Mouse (Mus musculus): ENCODE measurements around the gene Ly6g5b. TPM values are rescaled to one million over a fixed set of nuclear protein-coding genes. Genes with fewer than 3 reads are reported as not detected.

Gene Ly6g5b
- total and polyA plus RNA-seq, 3 experiments, result 0.35 to 0.36 TPM; not detected in 1

DNA sequence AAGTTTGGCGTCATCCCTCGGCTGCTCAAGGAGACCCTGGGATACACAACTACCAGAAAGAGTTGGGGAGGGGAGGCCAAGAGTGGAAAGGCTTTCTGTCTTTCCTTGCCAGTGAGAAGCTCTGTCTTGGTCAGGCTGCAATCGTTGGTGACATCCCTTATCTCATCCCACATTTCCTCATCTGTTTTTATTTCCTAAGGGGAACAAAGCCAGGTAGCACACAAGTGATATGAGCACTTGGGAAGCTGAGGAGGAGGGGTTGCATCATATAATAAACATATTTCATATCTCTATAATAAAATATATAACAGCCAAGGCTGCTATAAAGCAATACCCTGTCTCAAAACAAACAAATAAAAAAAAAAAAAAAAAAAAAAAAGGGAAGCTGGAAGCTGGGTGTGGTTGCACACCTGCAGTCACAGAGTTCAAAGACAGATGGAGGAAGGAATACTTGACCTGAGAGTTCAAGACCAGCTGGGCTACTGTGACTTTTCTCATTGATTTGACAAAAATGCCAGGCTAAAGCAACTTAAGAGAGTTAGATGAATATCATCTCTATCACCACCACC lies 31.2 kb downstream of the Ly6g5b start:
- TF ChIP-seq CTCF (IDR thresholded peaks at IDR 0.05) (no peak), POLR2A (IDR thresholded peaks at IDR 0.05; ENCODE audit: insufficient read depth, low read depth, low read length) (no peak), EP300 (IDR thresholded peaks at IDR 0.05; ENCODE audit: insufficient read depth, low read depth, low read length) (no peak)
- H3K27ac ChIP-seq, result no peak overlapping the region
- 49% methylated on average over 3 of the region's 3 CpGs for WGBS
- H3K4me1 ChIP-seq (ENCODE audit: control insufficient read depth, insufficient read depth, low read length), result peaks cover 3% of the 10 kb centered on the region; the same call in 1 of the 2 replicates
- no peaks in the 10 kb centered on the region for H3K27me3 ChIP-seq (ENCODE audit: control insufficient read depth, insufficient read depth, low read length)
- no peak for DNase-seq
- no peak overlapping the region for H3K4me3 ChIP-seq
- H3K36me3 ChIP-seq (ENCODE audit: control insufficient read depth, insufficient read depth, low read length), result no peaks in the 10 kb centered on the region
- no peaks in the 10 kb centered on the region for H3K79me2 ChIP-seq (replicated peaks; ENCODE audit: control insufficient read depth, insufficient read depth, low read length)
- intact Hi-C loops (cut with DNase I), result no loop called here
- H3K9ac ChIP-seq (ENCODE audit: low read depth, low read length), result no peak overlapping the region

DNA sequence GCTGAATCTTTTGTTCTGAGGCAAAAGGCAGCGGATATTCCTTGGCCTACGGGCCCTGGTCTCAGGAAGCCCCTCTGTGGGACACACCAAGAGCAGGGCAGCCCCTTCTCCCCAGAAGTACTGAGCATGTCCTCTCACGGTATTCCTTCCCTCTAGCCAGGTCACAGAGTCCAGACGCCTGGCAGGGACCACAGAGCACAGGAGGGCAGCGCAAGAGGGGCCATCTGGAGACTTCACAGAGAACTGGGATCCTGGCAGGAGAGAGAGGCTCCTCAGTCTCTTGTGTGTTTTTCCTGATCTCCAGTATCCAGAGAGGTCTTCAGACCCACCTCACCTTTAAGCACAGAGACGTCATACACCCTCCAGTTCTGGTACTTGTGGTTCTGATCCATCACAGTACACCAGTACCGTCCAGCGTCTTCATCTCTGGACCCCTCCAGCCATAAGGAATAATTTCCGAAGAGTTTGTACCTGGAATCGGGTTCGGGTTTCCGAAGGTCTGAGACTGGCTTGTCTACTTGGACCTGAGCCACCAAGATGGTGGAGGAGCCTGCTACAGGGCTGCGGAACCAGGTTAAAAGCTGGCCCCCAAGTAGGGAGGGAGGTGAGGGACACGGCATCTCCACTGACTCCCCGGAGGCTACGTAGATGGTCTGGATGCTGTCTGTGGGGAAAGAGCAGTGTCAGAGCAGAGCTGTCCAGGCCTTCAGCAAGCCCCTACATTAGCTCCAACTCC lies 32.2 kb downstream of the Ly6g5b start:
- Histone ChIP-seq H3K4me3 (no peak overlapping the region), H3K27me3 (ENCODE audit: control insufficient read depth, insufficient read depth, low read length) (no peaks in the 10 kb centered on the region), H3K79me2 (replicated peaks; ENCODE audit: control insufficient read depth, insufficient read depth, low read length) (no peaks in the 10 kb centered on the region), H3K36me3 (ENCODE audit: control insufficient read depth, insufficient read depth, low read length) (no peaks in the 10 kb centered on the region), H3K27ac (no peak overlapping the region), H3K4me1 (ENCODE audit: control insufficient read depth, insufficient read depth, low read length) (peaks cover 3% of the 10 kb centered on the region; the same call in 1 of the 2 replicates), H3K9ac (ENCODE audit: low read depth, low read length) (no peak overlapping the region)
- TF ChIP-seq EP300 (IDR thresholded peaks at IDR 0.05; ENCODE audit: insufficient read depth, low read depth, low read length) (no peak), POLR2A (IDR thresholded peaks at IDR 0.05; ENCODE audit: insufficient read depth, low read depth, low read length) (no peak), CTCF (IDR thresholded peaks at IDR 0.05) (no peak)
- 90% methylated on average over 16 of the region's 16 CpGs for WGBS
- intact Hi-C loops (cut with DNase I), result no loop called here
- no peak for DNase-seq

DNA sequence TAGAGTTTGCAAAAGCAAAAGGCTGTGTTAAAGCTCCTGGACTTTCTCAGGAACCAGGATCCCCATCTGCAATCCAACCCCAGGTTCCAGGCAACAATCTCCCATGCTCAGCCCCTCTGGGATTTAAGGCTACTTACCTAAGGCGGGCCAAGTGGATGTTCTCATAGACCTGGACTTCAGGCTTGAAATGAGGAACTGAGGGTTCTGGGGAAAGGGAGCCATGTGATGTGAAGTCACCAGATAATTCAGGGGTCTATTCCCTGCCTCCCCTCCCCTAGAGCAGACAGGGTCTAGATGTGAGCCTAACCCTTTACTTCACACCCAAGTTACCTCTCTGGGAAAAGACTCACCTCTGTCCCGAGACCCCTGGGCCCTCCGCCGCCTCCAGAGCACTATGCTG lies 34.5 kb downstream of the Ly6g5b start:
- intact Hi-C loops (cut with DNase I), result no loop called here
- Histone ChIP-seq H3K4me1 (ENCODE audit: control insufficient read depth, insufficient read depth, low read length) (peaks cover 8% of the 10 kb centered on the region), H3K27me3 (ENCODE audit: control insufficient read depth, insufficient read depth, low read length) (no peaks in the 10 kb centered on the region), H3K79me2 (replicated peaks; ENCODE audit: control insufficient read depth, insufficient read depth, low read length) (no peaks in the 10 kb centered on the region), H3K36me3 (ENCODE audit: control insufficient read depth, insufficient read depth, low read length) (no peaks in the 10 kb centered on the region), H3K4me3 (no peak overlapping the region), H3K9ac (ENCODE audit: low read depth, low read length) (no peak overlapping the region), H3K27ac (no peak overlapping the region)
- WGBS, result 93% methylated on average over 4 of the region's 4 CpGs
- no peak for DNase-seq
- TF ChIP-seq POLR2A (IDR thresholded peaks at IDR 0.05; ENCODE audit: insufficient read depth, low read depth, low read length), result no peak
- TF ChIP-seq EP300 (IDR thresholded peaks at IDR 0.05; ENCODE audit: insufficient read depth, low read depth, low read length), result no peak
- no peak for TF ChIP-seq CTCF (IDR thresholded peaks at IDR 0.05)

DNA sequence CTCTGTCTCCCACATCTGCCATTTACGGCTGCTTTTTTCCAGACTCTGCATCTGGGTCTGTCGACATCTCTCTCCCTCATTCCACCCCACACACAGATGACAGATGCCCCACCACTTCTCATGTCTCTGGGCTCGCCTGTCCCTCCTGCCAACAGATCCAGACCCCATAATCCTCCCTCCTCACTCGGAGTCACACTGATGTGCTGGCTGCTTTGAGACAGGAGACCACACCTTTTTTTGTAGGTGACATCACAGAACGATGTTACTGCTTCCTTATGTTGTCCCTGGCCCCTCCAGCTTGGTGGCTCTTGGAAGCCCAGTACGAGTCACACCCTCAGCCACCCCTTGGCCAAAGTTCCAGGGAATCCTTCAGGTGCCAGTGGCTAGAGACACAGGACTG lies 35.0 kb downstream of the Ly6g5b start:
- Histone ChIP-seq H3K79me2 (replicated peaks; ENCODE audit: control insufficient read depth, insufficient read depth, low read length) (no peaks in the 10 kb centered on the region), H3K4me1 (ENCODE audit: control insufficient read depth, insufficient read depth, low read length) (peaks cover 8% of the 10 kb centered on the region), H3K36me3 (ENCODE audit: control insufficient read depth, insufficient read depth, low read length) (no peaks in the 10 kb centered on the region), H3K9ac (ENCODE audit: low read depth, low read length) (no peak overlapping the region), H3K27me3 (ENCODE audit: control insufficient read depth, insufficient read depth, low read length) (no peaks in the 10 kb centered on the region), H3K27ac (no peak overlapping the region), H3K4me3 (no peak overlapping the region)
- TF ChIP-seq CTCF (IDR thresholded peaks at IDR 0.05), result no peak
- TF ChIP-seq EP300 (IDR thresholded peaks at IDR 0.05; ENCODE audit: insufficient read depth, low read depth, low read length), result no peak
- TF ChIP-seq POLR2A (IDR thresholded peaks at IDR 0.05; ENCODE audit: insufficient read depth, low read depth, low read length), result no peak
- intact Hi-C loops (cut with DNase I), result no loop called here
- WGBS, result 35% methylated on average over 6 of the region's 6 CpGs
- no peak for DNase-seq

DNA sequence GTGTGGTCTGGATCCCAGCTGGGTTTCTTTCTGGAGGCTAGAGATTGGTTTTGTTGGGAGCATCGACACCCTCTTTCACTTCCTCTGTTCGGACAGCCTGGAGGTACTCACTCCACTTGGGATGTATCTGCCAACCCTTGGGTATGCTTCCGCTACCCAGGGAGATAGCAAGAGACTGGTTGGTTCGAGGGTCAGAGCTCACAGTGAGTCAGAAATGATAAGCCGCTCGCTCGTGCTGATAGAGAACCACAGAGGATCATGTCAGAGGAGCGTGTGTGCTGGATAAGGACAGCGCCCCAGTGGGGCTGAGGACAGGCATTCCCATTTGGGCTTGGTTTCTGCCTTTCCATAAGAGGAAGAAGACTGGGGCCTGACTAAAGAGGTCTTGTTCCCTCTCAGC lies 35.5 kb downstream of the Ly6g5b start:
- peak in 1 of 2 experiments; percentile 26 for DNase-seq
- 11% methylated on average over 9 of the region's 9 CpGs for WGBS
- intact Hi-C loops (cut with DNase I), result no loop called here
- Histone ChIP-seq H3K79me2 (replicated peaks; ENCODE audit: control insufficient read depth, insufficient read depth, low read length) (no peaks in the 10 kb centered on the region), H3K4me3 (no peak overlapping the region), H3K4me1 (ENCODE audit: control insufficient read depth, insufficient read depth, low read length) (peaks cover 8% of the 10 kb centered on the region), H3K27me3 (ENCODE audit: control insufficient read depth, insufficient read depth, low read length) (no peaks in the 10 kb centered on the region), H3K36me3 (ENCODE audit: control insufficient read depth, insufficient read depth, low read length) (no peaks in the 10 kb centered on the region), H3K9ac (ENCODE audit: low read depth, low read length) (no peak overlapping the region), H3K27ac (no peak overlapping the region)
- no peak for TF ChIP-seq POLR2A (IDR thresholded peaks at IDR 0.05; ENCODE audit: insufficient read depth, low read depth, low read length)
- peak; percentile 8; the same call in 1 of the 2 replicates for TF ChIP-seq CTCF (IDR thresholded peaks at IDR 0.05)
- no peak for TF ChIP-seq EP300 (IDR thresholded peaks at IDR 0.05; ENCODE audit: insufficient read depth, low read depth, low read length)

DNA sequence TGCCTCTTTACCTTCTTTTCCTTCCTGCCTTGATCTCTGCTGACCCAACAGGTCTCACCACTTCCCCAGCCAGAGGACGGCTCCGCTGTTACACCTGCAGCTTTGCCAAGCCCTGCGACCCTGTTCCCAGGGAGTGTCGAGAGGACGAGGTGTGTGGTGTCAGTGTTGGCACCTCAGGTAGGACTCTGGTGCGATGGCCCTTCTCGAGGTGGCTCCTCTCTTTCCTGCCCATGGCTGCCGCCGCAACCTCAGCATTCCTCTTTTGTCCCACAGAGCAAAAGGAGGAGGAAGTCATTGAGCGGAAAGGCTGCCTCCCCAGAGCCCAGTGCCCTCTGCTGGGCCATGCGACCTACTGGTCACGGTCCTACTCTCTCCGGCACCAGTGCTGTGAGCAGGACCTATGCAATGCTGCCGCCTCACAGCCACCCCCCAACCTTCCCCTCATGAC lies 37.4 kb downstream of the Ly6g5b start, which contains the start of gene Ly6g6d:
Ly6g6d (minus strand) TSS at position 280 of the 448 bp plus-strand sequence.
- H3K9ac ChIP-seq (ENCODE audit: low read depth, low read length), result peak within 1 kb of the TSS; percentile 73
- DNase-seq, result peak; percentile 69 to 73
- peak; percentile 76 for TF ChIP-seq CTCF (IDR thresholded peaks at IDR 0.05)
- no peak for TF ChIP-seq EP300 (IDR thresholded peaks at IDR 0.05; ENCODE audit: insufficient read depth, low read depth, low read length)
- TF ChIP-seq POLR2A (IDR thresholded peaks at IDR 0.05; ENCODE audit: insufficient read depth, low read depth, low read length), result peak; percentile 55; the same call in 1 of the 2 replicates
- peak within 1 kb of the TSS; percentile 57 for H3K4me3 ChIP-seq
- H3K27me3 ChIP-seq (ENCODE audit: control insufficient read depth, insufficient read depth, low read length), result no peaks in the 10 kb centered on the region
- H3K27ac ChIP-seq, result peak within 1 kb of the TSS; percentile 68
- H3K4me1 ChIP-seq (ENCODE audit: control insufficient read depth, insufficient read depth, low read length), result peaks cover 8% of the 10 kb centered on the region
- H3K79me2 ChIP-seq (replicated peaks; ENCODE audit: control insufficient read depth, insufficient read depth, low read length), result no peaks in the 10 kb centered on the region
- WGBS, result 10% methylated on average over 14 of the region's 14 CpGs
- intact Hi-C loops (cut with DNase I), result loop anchor here (1.0 kb wide), 1 partner anchor 57 kb away; no protein-coding TSS in a partner anchor
- no peaks in the 10 kb centered on the region for H3K36me3 ChIP-seq (ENCODE audit: control insufficient read depth, insufficient read depth, low read length)

Data from heart, adult 2 months (tissue).